Mouse (Mus musculus) erythroblast, adult 5-6 weeks (primary cell): ENCODE measurements around the gene Pet100. TPM values are rescaled to one million over a fixed set of nuclear protein-coding genes. Genes with fewer than 3 reads are reported as not detected.

Experiments
- ATAC-seq: replicated peaks from 2 replicates; pipeline ENCODE4 v1.8.0; 2016; ENCODE audit warnings: moderate number of reproducible peaks, mild to moderate bottlenecking, moderate TSS enrichment, inconsistent platforms; ENCODE audit not compliant: poor library complexity, low FRiP score, severe bottlenecking
- total RNA-seq, 2 experiments: library from RNA; stranded (forward) in 1 of 2; stranded (reverse) in 1 of 2; fragments of 150-400 nt in 1 of 2; fragments of 200-764, 138-1000 nt in 1 of 2; gene quantifications; 2 replicates each; pipeline versions ENCODE4 v1.2.3 to v1.2.4; 2015 to 2017; ENCODE audit warnings: low replicate concordance in 2 of 2

Pet100 gene
- total RNA-seq, 2 experiments from 2014 or later: 57.1 to 125 TPM

- ATAC-seq: no peak
These were observed 11.6 kb upstream of the Pet100 start for GRCm38 (mm10) chr8:3609816-3610150.

GRCm38 (mm10) chr8:3622119-3622518, 771 bp downstream of the Pet100 start:
- no peak for ATAC-seq

DNA sequence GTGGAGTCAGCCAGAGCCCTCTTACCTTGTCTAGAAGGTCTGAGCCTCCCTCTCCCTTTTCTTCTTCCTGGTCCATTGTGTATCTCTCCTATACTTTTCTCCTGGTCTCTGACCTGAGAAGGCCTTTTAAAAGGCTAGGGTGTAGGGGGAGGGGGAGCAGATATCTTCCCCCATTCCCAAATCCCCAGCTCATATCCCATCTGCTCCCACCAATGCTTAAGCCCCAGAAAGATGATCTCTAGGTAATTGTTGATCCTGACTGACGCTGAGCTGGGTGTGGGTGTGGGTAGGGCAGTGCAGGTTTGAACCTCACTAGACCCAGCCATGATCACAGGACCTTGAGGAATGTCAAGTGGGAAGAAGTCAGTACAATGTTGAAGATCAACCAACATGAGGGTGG, 4.1 kb downstream of the Pet100 start, which contains the start of gene Pcp2:
Gene Pcp2 (minus strand): TSS at position 101 of the 400 bp plus-strand sequence.
- no peak for ATAC-seq

GRCm38 (mm10) chr8:3626971-3627370, 5.6 kb downstream of the Pet100 start:
- ATAC-seq: no peak

- no peak for ATAC-seq
These were observed 6.7 kb downstream of the Pet100 start for GRCm38 (mm10) chr8:3628014-3628413.

DNA sequence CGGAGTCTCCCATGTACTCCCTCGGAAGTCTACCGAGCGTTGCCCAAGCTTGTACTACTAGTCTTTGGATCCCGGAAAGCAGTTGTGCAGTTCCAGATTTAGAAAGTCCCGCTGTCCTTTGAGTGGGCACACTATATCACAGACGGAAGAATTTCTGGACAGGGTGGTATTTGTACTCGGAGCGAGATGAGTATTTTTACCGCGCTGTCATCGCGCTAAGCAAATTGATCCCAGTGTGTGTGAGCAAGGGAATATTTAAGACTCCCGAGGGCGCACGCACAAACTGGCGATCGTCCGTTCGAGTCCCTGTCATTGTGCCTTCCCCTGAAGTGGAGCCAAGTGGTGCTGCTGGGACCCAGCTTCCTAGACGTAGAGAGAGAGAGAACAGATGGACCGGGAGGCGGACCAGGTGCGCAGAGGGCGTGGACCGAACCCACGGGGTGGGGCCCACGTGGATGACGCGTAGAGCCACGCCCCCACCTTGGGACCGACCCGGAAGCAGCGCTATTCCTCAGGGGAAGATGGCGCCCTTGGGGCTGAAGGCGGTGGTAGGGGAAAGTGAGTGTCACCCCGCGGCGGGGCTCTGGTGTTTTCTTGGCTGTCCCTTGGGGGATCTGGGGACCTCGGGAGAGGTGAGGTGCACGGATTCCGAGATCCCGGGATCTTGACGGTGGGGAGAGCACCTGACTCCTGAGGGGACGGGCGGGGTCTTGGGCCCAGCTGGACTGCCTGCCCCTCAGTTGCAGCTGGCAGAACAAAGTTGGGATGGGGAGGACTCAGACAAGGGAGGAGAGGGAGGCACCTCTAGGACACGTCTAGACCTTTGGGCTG, 9.5 kb downstream of the Pet100 start, which contains the start of gene Stxbp2:
Gene Stxbp2 (plus strand): TSS at position 309 of the 831 bp plus-strand sequence.
- peak; percentile 97 for ATAC-seq

- peak; percentile 13 for ATAC-seq
These were observed 10.1 kb downstream of the Pet100 start for GRCm38 (mm10) chr8:3631478-3631875.

- peak; percentile 81 for ATAC-seq
These were observed 24.5 kb downstream of the Pet100 start for GRCm38 (mm10) chr8:3645804-3646203.

- no peak for ATAC-seq
These were observed 25.6 kb downstream of the Pet100 start for GRCm38 (mm10) chr8:3646824-3647531.

DNA sequence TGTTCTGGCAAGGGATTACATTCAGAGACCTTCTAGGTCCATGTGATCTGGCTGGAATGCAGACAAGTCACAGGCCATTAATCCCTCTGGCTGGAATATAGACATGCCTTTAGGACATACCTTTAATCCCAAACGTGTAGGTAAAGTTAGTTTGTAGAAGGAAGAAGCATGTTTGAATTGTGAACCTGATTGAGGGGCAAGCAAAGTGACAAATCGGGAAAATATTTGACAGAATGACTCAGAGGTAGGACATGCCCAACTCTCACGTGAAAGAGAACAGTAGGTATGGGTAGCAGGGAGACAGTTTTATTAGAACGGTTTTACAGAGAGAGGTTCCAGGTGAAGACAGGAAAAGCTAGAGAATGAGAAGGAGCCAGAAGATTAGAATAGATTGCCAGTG, 26.2 kb downstream of the Pet100 start:
- no peak for ATAC-seq

GRCm38 (mm10) chr8:3648268-3648667, 26.9 kb downstream of the Pet100 start:
- no peak for ATAC-seq

- no peak for ATAC-seq
These were observed 27.6 kb downstream of the Pet100 start for GRCm38 (mm10) chr8:3648990-3649389.

DNA sequence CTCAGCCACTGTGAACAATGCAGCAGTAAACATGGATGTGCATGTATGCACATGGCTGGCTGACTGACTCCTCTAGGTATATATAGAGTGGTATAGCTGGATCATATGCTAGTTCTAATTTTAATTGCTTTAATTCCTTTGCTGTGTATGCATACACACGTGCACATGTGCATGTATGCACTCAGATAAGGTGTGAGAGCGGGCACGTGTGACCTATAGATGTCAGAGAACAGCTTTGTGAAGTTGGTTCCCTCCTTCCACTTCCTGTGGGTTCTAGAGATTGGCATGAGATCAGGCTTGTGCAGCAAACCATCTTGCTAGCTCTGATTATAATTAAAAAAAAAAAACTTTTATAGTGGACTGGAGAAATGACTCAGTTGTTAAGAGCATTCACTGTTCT, 31.5 kb downstream of the Pet100 start:
- no peak for ATAC-seq

DNA sequence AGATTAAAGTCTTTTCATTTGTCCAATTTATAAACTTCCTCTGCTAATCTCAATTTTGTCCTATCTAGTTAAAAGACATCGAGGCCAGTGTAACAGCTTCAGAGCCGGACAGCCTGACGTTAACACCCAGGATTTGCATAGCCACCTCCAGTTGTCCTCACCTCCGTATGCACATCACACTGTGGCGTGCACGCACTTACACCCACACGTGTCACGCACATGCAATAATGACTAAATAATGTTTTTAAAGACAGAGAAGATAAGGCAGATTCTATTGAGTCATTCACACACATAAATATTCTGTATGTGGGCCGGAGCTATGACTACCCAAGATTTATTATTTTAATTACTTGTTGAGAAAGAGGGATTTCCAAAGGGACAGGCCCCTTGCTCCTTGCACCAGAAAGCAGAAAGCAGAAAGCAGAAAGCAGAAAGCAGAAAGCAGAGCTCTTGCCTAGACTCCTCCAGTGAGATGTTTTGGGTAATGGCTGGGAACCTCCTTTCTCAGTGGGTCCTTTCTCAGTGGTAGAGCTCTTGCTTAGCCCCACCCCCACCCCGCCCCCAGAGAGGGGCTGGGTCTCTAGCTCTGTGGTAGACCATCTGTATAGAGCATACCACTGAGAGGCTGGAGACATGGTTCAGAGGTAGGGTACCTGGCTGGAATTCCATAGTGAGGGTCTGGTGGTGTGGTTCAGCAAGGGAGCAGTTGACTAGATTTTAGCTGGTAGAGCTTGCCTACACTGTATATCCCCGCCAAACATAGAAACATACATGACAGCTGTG, 33.6 kb downstream of the Pet100 start:
- ATAC-seq: no peak

DNA sequence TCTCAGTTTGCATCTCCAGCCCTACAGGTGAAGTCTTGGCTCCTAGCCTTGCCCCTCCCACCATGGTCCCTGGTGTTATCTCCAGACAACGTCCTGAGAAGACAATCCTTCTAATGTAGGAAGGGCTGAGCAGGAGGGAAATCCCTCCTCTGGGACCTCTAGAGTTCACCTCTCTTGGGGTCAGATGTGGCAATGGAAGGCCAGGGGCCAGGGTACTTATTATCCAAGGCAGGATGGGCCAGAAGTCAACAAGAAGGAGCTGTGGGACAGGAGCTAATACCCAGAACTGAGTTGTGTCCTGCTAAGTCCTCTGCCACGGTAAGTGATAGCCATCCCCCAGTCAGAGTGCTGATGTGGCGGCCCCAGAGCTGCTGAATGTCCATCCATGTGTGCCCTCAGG, 34.2 kb downstream of the Pet100 start, which contains the start of gene Retn:
Gene Retn (plus strand): TSS at position 245 of the 400 bp plus-strand sequence.
- ATAC-seq: no peak

DNA sequence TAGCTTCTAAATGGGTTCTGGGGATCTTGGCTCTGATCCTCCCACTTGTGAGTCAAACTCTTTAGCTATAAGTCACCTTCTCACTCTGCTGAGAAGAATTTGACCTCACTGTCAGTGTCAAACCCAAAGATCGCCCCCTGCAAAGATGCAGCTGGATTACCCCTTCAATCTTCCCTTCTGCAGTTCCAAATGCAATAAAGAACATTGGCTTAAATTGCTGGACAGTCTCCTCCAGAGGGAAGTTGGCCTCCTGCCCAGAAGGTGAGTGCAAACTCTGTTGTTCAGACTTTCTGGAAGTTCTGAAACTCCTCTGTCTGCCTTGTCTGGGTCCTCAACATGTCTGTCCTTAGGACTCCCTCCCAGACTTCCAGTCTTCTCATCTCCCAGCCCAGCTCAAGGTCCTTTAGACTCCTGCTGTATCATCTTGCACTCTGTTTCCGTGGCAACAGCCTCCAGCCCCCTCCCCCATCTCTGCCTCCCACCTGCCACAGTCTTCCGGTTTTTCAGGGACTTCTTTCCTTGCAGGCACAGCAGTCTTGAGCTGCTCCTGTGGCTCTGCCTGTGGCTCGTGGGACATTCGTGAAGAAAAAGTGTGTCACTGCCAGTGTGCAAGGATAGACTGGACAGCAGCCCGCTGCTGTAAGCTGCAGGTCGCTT, 35.5 kb downstream of the Pet100 start:
- no peak for ATAC-seq

GRCm38 (mm10) chr8:3660889-3661288, 39.5 kb downstream of the Pet100 start:
- no peak for ATAC-seq

DNA sequence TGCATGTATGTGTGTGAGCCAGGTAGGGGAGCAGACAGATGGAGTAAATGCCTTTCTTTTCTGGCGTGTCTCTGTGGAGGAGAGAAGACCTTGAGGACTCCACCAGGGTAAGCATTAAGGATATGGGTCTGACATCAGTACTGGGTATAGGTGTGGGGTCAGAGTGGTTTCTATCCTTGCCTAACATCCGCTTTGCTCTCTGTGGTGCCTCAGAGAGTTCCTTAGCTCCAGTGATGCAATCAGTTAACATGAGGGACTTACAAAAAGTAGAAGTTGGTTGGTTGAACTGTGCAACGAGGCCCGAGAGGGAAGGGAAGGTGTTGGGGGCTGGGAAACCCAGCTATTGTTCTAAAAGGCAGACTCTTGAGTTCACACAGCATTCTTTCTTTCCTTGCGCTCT, 43.1 kb downstream of the Pet100 start:
- no peak for ATAC-seq

DNA sequence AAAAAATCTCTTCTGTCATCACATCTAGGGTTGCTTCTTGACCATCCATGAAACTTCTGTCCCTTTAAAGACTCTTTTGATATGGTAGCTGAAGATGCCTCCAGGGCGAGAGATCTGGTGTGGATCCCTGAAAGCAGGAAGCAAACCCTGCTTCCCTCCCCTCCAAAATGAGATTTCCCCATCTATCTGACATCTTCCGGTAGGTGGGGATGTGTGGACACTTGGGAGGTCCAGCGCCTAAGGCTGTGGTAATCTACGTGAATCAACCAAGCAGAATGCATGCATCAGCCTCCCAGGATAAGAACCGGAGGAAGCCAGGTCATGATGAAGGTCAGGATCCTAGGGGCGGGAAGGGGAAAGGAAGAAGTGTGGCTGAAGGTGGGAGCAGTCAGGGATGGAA, 44.2 kb downstream of the Pet100 start, which contains the start of gene Mcemp1:
Gene Mcemp1 (plus strand): TSS at position 248 of the 400 bp plus-strand sequence.
- no peak for ATAC-seq

GRCm38 (mm10) chr8:3670388-3670787, 49.0 kb downstream of the Pet100 start:
- ATAC-seq: no peak
